Mouse (Mus musculus): ENCODE results near the gene Gm28042. TPM values are rescaled to one million over a fixed set of nuclear protein-coding genes. Genes with fewer than 3 reads are reported as not detected.

Gene Gm28042
- total RNA-seq, 2 experiments from 2014 or later: 0.15 to 0.80 TPM

Other genes starting within 250 kb of the Gm28042 start
- 2.9 and 3.9 TPM in 2 replicates for gene Rpap1, start 240.0 kb upstream of the Gm28042 start, total RNA-seq (2015)
- gene Rpap1, start 240.0 kb upstream of the Gm28042 start, total RNA-seq (2017): 5.0 and 6.4 TPM in 2 replicates
- gene Tyro3, start 229.8 kb upstream of the Gm28042 start, total RNA-seq (2015): not detected in 2 replicates
- 0.33 TPM in 1 of 2 replicates, not detected in the other for gene Tyro3, start 229.8 kb upstream of the Gm28042 start, total RNA-seq (2017)
- gene Mga, start 130.3 kb upstream of the Gm28042 start, total RNA-seq (2015): 36.3 and 44.5 TPM in 2 replicates
- 23.2 and 29.4 TPM in 2 replicates for gene Mga, start 130.3 kb upstream of the Gm28042 start, total RNA-seq (2017)
- 2.1 and 3.3 TPM in 2 replicates for gene Mapkbp1, start 54.8 kb upstream of the Gm28042 start, total RNA-seq (2015)
- 2.6 and 2.8 TPM in 2 replicates for gene Mapkbp1, start 54.8 kb upstream of the Gm28042 start, total RNA-seq (2017)
- gene Jmjd7, start within 50 bp of the Gm28042 start, total RNA-seq (2015): 4.5 and 8.0 TPM in 2 replicates
- gene Jmjd7, start within 50 bp of the Gm28042 start, total RNA-seq (2017): 2.3 and 5.4 TPM in 2 replicates
- 0.43 and 1.3 TPM in 2 replicates for gene Pla2g4b, start 5.9 kb downstream of the Gm28042 start, total RNA-seq (2015)
- 0.12 and 0.66 TPM in 2 replicates for gene Pla2g4b, start 5.9 kb downstream of the Gm28042 start, total RNA-seq (2017)
- gene Ehd4, start 127.1 kb downstream of the Gm28042 start, total RNA-seq (2015): 50.9 and 56.7 TPM in 2 replicates
- gene Ehd4, start 127.1 kb downstream of the Gm28042 start, total RNA-seq (2017): 77.5 and 92.9 TPM in 2 replicates
- not detected in 2 replicates for gene Pla2g4e, start 217.8 kb downstream of the Gm28042 start, total RNA-seq (2015)
- gene Pla2g4e, start 217.8 kb downstream of the Gm28042 start, total RNA-seq (2017): not detected in 2 replicates

Measured in megakaryocyte, adult 5-6 weeks (primary cell).